Mouse (Mus musculus) testis, adult 2 months (tissue): ENCODE results near the gene Hfe2. TPM values are rescaled to one million over a fixed set of nuclear protein-coding genes. Genes with fewer than 3 reads are reported as not detected.

Experiments used
- H3K27ac ChIP-seq: fragments of 200-500 bp; 2 replicates; pipeline ENCODE4 v1.5.1; 2012; ENCODE audit warnings: low read depth, low read length; ENCODE audit not compliant: control insufficient read depth, insufficient read depth
- H3K27me3 ChIP-seq: fragments of 200-500 bp; 2 replicates; pipeline ENCODE4 v1.6.1; 2012; ENCODE audit warnings: mild to moderate bottlenecking, low read length, moderate library complexity; ENCODE audit not compliant: control insufficient read depth, insufficient read depth
- H3K36me3 ChIP-seq: fragments of 200-500 bp; 2 replicates; pipeline ENCODE4 v1.6.1; 2012; ENCODE audit warnings: mild to moderate bottlenecking, low read length; ENCODE audit not compliant: control insufficient read depth, insufficient read depth
- H3K4me1 ChIP-seq: fragments of 200-500 bp; 2 replicates; pipeline ENCODE4 v1.6.1; 2012; ENCODE audit warnings: low read length; ENCODE audit not compliant: control insufficient read depth, insufficient read depth
- H3K4me3 ChIP-seq: fragments of 200-500 bp; 2 replicates; pipeline ENCODE4 v1.5.1; 2012; ENCODE audit warnings: low read depth, mild to moderate bottlenecking, low read length, moderate library complexity, mixed read lengths; ENCODE audit not compliant: control insufficient read depth
- CTCF ChIP-seq: fragments of 200-500 bp; IDR thresholded peaks from 2 replicates; pipeline ENCODE4 v1.5.1; 2012; ENCODE audit warnings: low read depth, mild to moderate bottlenecking, inconsistent platforms, low read length, moderate library complexity; ENCODE audit not compliant: control insufficient read depth, insufficient read depth, insufficient replicate concordance
- POLR2A ChIP-seq: fragments of 200-500 bp; IDR thresholded peaks from 2 replicates; pipeline ENCODE4 v1.6.1; 2012; ENCODE audit warnings: low read depth, mild to moderate bottlenecking, inconsistent platforms, low read length, moderate library complexity; ENCODE audit not compliant: control insufficient read depth
- polyA plus RNA-seq: library from polyadenylated mRNA; depleted of rRNA; stranded (reverse); fragments of >200 nt; gene quantifications from 2 replicates; pipeline ENCODE4 v1.2.3, GENCODE M21; 2012

The Hfe2 gene
- polyA plus RNA-seq, 1 experiment, result 7.8 TPM

DNA sequence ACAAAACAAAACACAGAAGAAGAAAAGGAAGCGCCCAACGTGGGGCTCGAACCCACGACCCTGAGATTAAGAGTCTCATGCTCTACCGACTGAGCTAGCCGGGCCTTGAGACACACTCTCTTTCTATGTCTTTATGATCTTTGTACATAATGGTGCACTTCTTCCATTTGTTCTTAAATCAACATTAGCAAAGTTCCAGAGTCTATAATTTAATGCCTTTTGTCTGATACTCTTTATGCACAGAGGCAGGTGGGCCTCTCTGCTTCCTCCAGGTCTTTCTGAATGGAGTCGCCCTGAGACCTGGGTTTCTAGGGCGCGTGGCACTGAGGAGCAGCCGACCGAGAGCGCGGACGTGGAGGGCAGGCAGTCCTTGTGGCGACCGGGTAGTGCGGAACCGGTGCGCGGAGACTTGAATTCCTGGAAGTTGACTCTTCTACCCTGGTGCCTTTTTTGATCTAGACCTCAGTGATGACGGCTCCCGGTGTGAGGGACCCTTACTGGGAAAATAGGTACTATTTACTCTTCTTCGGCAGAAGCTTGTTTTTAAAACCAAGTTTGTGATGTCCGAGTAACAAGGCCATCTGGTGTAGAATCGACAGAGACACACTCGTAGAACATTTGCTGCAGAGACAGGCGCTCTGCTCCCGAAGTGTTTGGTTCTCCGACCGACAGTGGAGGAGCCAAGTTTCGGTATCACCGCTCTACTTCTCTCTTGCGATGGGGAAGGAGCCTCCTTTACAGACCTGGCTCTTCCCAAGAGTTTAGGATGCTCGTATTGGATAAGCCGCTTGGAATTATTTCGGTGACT is 25.3 kb upstream of the Hfe2 start:
- no peaks in the 10 kb centered on the region for H3K36me3 ChIP-seq
- H3K27ac ChIP-seq, result peak overlapping the region; percentile 79
- TF ChIP-seq POLR2A (no peak; the same call in 1 of the 2 replicates), CTCF (no peak)
- H3K4me3 ChIP-seq, result peak overlapping the region; percentile 86
- peaks cover 2% of the 10 kb centered on the region; the same call in 1 of the 2 replicates for H3K4me1 ChIP-seq
- H3K27me3 ChIP-seq, result no peaks in the 10 kb centered on the region

DNA sequence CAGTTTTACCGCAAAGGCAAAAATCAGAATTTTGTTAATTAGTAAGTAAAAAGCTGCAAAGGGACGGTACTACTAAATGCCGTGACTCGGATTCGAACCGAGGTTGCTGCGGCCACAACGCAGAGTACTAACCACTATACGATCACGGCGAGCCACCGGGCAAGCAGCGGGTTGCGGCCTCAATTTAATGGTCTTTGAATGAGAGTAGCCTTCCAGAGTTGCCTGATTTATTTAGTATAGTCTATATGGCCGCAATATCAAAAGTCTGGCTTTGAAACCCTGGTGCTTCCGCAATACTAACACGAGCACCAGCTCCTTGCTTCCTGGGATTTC is 24.7 kb upstream of the Hfe2 start:
- H3K4me3 ChIP-seq, result peak overlapping the region; percentile 91
- no peaks in the 10 kb centered on the region for H3K36me3 ChIP-seq
- H3K4me1 ChIP-seq, result peaks cover 2% of the 10 kb centered on the region; the same call in 1 of the 2 replicates
- TF ChIP-seq CTCF (no peak), POLR2A (no peak)
- peak overlapping the region; percentile 91 for H3K27ac ChIP-seq
- no peaks in the 10 kb centered on the region for H3K27me3 ChIP-seq

DNA sequence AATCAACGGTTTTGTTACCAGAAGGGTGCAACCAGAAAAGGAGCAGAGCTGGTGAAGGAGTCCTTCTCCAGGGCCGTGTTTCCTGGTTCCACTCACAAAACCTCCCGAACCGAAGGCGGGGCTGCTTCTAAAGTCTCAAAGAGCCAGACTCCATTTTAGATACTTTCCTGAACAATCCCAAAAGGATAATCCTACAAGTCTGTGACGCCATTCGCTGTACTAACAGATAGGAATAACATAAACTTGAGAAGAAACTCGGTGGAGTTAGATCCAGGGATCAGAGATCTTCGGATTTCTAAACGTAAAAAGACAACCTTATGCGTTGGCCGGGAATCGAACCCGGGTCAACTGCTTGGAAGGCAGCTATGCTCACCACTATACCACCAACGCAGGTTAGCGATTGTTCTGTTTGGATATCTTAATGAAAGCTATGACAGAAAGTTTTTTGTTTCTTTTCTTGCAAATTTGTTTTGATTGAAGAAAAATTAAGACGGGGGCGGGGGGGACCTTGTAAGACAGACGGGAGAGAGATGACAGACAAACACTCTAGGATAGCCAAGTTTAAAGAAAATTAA is 24.2 kb upstream of the Hfe2 start:
- TF ChIP-seq CTCF, result no peak
- no peak for TF ChIP-seq POLR2A
- H3K4me3 ChIP-seq, result peak overlapping the region; percentile 91
- H3K27ac ChIP-seq, result peak overlapping the region; percentile 91
- H3K27me3 ChIP-seq, result no peaks in the 10 kb centered on the region
- H3K36me3 ChIP-seq, result no peaks in the 10 kb centered on the region
- peaks cover 2% of the 10 kb centered on the region; the same call in 1 of the 2 replicates for H3K4me1 ChIP-seq

DNA sequence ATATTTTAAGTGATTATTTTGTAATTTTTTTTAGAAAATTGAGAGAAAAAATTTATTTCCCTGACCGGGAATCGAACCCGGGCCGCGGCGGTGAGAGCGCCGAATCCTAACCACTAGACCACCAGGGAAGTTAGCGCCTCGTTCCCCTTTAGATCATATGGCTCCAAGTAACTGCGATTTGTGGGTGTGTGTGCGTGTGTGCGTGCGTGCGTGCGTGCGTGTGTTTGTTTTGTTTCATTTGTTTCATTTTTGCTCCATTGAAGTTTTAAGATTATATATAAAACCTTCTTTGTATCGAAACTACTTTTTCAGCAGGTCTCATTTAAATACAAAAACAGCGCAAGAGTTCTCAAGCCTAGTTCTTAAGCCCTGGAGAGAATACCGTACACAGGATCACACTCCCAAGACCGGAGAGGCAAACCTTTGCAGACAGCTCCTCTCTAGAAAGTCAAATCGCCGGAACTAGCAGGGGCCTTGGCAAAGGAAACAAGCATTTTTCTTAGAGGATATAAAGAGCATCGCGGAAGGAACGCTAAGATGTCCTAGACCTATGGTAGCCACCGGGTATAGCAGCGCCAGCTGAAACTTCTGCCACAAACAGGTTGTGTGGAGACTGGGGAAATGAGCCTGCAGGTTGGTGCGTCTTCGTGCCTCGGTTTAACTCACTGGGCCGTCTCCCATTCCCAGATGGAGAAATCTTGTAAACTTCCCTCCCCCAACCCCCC is 23.4 kb upstream of the Hfe2 start:
- Histone ChIP-seq H3K27ac (peak overlapping the region; percentile 68), H3K36me3 (no peaks in the 10 kb centered on the region), H3K4me3 (peak overlapping the region; percentile 68), H3K27me3 (no peaks in the 10 kb centered on the region), H3K4me1 (peaks cover 2% of the 10 kb centered on the region; the same call in 1 of the 2 replicates)
- TF ChIP-seq CTCF, result no peak
- TF ChIP-seq POLR2A, result no peak

DNA sequence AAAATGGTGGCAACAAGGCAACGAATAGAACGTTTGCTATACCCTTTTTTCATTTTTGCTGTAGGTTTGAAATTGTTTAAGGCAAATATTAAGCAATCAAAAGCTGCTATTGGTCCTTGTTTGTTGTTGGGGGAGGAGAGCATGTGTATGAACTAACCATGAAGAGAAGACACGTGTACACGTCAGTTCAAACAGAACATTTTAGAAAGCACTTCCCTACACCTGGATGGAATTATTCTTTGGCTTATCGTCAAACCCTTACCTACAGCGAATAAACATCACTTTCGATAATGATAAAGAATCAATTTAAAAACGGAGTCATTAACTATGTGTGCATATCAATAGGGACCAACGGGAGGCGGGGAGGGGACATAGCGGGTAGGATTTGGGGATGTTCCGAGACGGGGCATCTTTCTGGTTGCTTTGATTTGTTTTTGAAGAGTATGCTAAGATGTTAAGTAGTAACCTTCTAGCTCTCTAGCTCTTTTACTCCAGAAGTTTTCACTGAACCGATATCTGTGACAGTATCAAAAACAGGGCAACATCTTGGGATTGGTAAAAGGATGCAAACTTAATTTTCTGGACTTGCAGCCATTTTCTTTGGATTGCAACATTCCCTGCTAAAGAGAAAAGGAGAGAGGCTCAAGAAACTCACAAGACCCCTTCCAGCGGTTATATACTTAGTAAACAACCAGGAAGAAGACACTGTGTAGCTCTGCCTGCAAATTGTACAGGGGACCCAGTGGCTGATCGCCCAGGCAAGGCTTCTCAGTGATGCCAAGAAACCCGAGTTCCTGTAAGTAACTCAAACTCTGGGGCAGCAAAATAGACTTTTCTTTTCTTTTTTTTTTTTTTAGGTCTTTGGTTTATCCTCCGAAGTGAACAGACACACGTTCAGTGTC is 22.5 kb upstream of the Hfe2 start:
- peak overlapping the region; percentile 27; the same call in 1 of the 2 replicates for H3K27ac ChIP-seq
- H3K4me3 ChIP-seq, result peak overlapping the region; percentile 68; the same call in 1 of the 2 replicates
- H3K36me3 ChIP-seq, result no peaks in the 10 kb centered on the region
- H3K27me3 ChIP-seq, result no peaks in the 10 kb centered on the region
- no peak for TF ChIP-seq POLR2A
- peaks cover 2% of the 10 kb centered on the region; the same call in 1 of the 2 replicates for H3K4me1 ChIP-seq

GRCm38 (mm10) chr3:96503083-96503450 is 21.9 kb upstream of the Hfe2 start:
- Histone ChIP-seq H3K27me3 (no peaks in the 10 kb centered on the region), H3K27ac (no peak overlapping the region), H3K4me3 (no peak overlapping the region)

More at GRCm38 (mm10) chr3:96503083-96503450, 21.9 kb upstream of the Hfe2 start:
- Histone ChIP-seq H3K36me3 (no peaks in the 10 kb centered on the region), H3K4me1 (peaks cover 2% of the 10 kb centered on the region; the same call in 1 of the 2 replicates)
- no peak for TF ChIP-seq POLR2A
- TF ChIP-seq CTCF, result peak; percentile 55; the same call in 1 of the 2 replicates
